Mouse (Mus musculus) heart, postnatal 0 days (tissue): ENCODE data around the gene Ube2k.

Experiments
- CTCF ChIP-seq: IDR thresholded peaks from 2 replicates; pipeline ENCODE4 v1.5.1; 2016; ENCODE audit warnings: antibody characterized with exemption, control low read depth, low read depth
- EP300 ChIP-seq: IDR thresholded peaks from 2 replicates; pipeline ENCODE4 v1.6.1; 2016; ENCODE audit warnings: antibody characterized with exemption, low read depth

DNA sequence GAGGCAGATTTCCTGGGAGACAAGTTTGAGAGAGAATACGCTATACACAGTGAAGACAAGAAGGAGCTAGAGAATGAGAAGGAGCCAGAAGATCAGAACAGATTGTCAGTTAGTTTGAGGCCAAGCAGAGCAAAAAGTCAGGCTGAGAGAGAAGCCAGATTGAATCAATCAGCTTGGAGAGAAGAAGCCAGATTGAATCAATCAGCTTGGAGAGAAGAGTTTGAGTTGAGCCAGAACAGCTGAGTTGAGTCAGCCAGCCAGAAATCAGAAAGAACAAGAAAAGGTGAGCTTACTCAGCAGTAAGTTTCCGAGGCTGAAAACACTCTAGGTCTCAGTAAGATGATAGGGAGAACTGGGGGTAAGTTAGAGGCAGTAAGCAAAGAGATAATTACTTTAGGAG lies 37.8 kb downstream of the Ube2k start:
- TF ChIP-seq CTCF (no peak), EP300 (no peak)
